Mouse (Mus musculus): ENCODE measurements around the gene Bag6. TPM values are rescaled to one million over a fixed set of nuclear protein-coding genes. Genes with fewer than 3 reads are reported as not detected.
A peak's percentile ranks its signal among the peaks of the same experiment; 100 is the strongest.

Bag6 gene
- polyA plus RNA-seq, 1 experiment from 2014 or later, result 82.5 TPM

- no peak overlapping the region for H3K4me3 ChIP-seq
- no peaks in the 10 kb centered on the region for H3K4me1 ChIP-seq
- H3K9ac ChIP-seq, result no peak overlapping the region
- no peak for ATAC-seq
- 89% methylated on average over 4 of the region's 4 CpGs for WGBS
- peaks cover 98% of the 10 kb centered on the region for H3K36me3 ChIP-seq (ENCODE audit: poor library complexity, severe bottlenecking)
- H3K9me3 ChIP-seq (replicated peaks), result no peaks in the 10 kb centered on the region
- no peaks in the 10 kb centered on the region for H3K27me3 ChIP-seq
- no peak overlapping the region for H3K4me2 ChIP-seq
- no peak overlapping the region for H3K27ac ChIP-seq
These were observed 19.0 kb downstream of the Bag6 start for GRCm38 (mm10) chr17:35153931-35154330.

DNA sequence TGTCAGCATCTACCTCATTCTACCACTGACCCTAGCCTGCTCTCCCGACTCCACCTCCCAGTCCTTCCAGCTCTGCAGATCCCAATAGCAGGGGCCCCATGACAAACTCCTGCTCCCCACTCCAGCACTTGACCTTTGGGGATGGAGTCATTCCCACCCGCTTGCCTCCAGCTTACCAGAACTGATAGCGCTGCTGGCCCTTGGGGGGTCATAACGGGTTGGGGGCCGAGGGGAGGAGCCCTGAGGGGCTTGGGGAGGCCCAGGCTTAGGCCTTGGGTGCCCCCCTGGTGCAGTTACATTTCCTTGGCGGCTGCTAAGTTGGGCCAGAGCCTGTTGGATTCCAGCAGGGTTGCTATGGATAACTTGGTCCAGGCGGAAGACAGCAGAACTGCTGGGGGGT lies 19.6 kb downstream of the Bag6 start:
- H3K4me2 ChIP-seq, result no peak overlapping the region
- no peak overlapping the region for H3K27ac ChIP-seq
- no peaks in the 10 kb centered on the region for H3K9me3 ChIP-seq (replicated peaks)
- H3K4me3 ChIP-seq, result no peak overlapping the region
- ATAC-seq, result no peak
- no peaks in the 10 kb centered on the region for H3K27me3 ChIP-seq
- H3K36me3 ChIP-seq (ENCODE audit: poor library complexity, severe bottlenecking), result peaks cover 98% of the 10 kb centered on the region
- no peak overlapping the region for H3K9ac ChIP-seq
- H3K4me1 ChIP-seq, result no peaks in the 10 kb centered on the region
- 77% methylated on average over 7 of the region's 7 CpGs for WGBS

GRCm38 (mm10) chr17:35155451-35155850 lies 20.5 kb downstream of the Bag6 start:
- Histone ChIP-seq H3K9ac (no peak overlapping the region), H3K4me2 (no peak overlapping the region), H3K4me1 (no peaks in the 10 kb centered on the region), H3K36me3 (ENCODE audit: poor library complexity, severe bottlenecking) (peaks cover 98% of the 10 kb centered on the region), H3K27me3 (no peaks in the 10 kb centered on the region), H3K27ac (no peak overlapping the region), H3K9me3 (replicated peaks) (no peaks in the 10 kb centered on the region), H3K4me3 (no peak overlapping the region)
- WGBS, result 90% methylated on average over 12 of the region's 12 CpGs
- no peak for ATAC-seq

DNA sequence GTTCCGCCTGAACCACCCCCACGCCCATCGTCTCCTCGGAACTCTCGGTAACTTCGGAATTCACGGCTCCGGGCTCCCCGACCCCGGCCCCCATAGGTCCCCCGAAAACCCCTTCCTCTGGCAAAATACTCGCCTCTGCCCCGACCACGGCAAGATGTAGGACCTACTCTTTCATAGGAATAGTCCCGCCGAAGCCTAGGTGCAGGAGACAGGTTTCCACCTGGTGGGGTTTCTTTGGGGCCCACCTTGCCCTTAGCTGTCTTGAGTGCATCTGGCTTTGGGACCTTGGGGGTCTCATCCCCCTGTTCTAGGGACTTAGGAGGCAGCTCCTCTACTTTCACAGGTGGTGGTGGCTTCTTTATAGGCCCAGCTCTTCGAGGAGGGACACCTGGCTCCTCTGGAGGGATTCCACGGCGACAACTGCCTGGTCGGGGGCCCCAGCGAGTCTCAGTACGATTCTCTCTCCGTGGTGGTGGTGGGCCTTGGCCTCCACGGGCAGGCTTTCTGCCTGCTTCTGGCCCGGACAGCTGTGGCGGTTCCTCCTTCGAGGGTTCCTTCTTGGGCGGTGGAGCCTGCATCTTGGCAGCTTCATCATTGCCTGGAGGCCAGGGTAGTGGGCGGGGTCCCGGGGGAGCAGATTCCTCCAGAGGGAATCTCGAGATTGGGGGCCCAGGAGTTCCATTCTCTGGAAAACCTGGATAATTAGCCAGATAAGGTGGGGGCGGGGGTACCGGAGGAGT lies 21.7 kb downstream of the Bag6 start:
- H3K27me3 ChIP-seq, result no peaks in the 10 kb centered on the region
- H3K36me3 ChIP-seq (ENCODE audit: poor library complexity, severe bottlenecking), result peaks cover 100% of the 10 kb centered on the region
- H3K9ac ChIP-seq, result no peak overlapping the region
- WGBS, result 92% methylated on average over 33 of the region's 33 CpGs
- ATAC-seq, result no peak
- peaks cover 3% of the 10 kb centered on the region; the same call in 1 of the 2 replicates for H3K4me1 ChIP-seq
- no peak overlapping the region for H3K27ac ChIP-seq
- H3K9me3 ChIP-seq (replicated peaks), result no peaks in the 10 kb centered on the region
- no peak overlapping the region for H3K4me2 ChIP-seq
- H3K4me3 ChIP-seq, result no peak overlapping the region

DNA sequence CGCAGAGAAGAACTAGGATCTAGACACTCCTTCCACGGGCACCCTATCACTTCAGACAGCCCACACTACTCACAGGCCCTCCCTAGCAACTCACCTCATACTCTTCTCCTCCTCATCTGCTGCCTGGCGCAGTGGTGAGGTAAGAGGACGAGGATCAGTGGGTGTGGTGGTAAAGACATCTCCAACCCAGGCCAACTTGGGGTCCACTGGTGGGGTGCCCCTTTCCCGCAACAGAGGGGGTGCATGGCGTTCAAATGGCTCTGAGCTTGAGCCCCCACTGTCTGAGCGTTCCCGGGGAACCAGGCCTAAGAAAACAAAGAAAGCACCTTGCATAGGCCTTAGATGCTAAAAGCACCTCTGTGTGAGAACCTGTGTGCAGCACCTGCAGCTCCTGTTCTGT lies 22.3 kb downstream of the Bag6 start:
- Histone ChIP-seq H3K9me3 (replicated peaks) (no peaks in the 10 kb centered on the region), H3K9ac (no peak overlapping the region), H3K4me1 (peaks cover 9% of the 10 kb centered on the region), H3K27ac (no peak overlapping the region), H3K36me3 (ENCODE audit: poor library complexity, severe bottlenecking) (peaks cover 100% of the 10 kb centered on the region), H3K27me3 (no peaks in the 10 kb centered on the region), H3K4me3 (no peak overlapping the region), H3K4me2 (no peak overlapping the region)
- no peak for ATAC-seq
- WGBS, result 94% methylated on average over 8 of the region's 8 CpGs

DNA sequence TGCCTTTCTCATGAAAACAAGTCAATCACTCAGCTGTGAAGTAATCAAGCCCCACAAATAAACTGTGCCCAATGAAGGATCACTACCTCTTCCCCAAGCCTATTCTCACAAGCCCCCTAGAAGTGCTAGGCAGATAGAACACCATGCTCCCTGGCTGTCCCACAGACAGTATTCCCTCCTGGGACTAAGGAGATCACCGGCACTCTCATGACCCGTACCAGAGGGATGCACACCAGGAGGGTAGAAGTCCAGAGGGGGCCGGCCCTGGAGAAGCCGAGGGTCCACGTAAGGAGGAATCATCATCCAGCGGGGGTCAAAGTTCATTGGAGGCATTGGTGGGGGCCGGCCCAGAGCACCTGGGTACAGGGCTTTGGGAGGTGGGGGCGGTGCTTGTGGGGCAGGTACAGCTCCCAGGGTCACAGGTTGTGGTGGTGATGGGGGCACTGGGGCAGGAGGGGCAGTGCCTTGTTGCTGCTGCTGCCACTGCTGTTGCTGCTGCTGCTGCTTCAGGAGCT lies 22.7 kb downstream of the Bag6 start:
- Histone ChIP-seq H3K27ac (no peak overlapping the region), H3K27me3 (no peaks in the 10 kb centered on the region), H3K4me3 (no peak overlapping the region), H3K4me1 (peaks cover 14% of the 10 kb centered on the region), H3K4me2 (no peak overlapping the region), H3K9me3 (replicated peaks) (no peaks in the 10 kb centered on the region), H3K9ac (no peak overlapping the region), H3K36me3 (ENCODE audit: poor library complexity, severe bottlenecking) (peaks cover 100% of the 10 kb centered on the region)
- ATAC-seq, result no peak
- 97% methylated on average over 8 of the region's 8 CpGs for WGBS

- no peak overlapping the region for H3K27ac ChIP-seq
- H3K4me1 ChIP-seq, result peaks cover 25% of the 10 kb centered on the region
- no peaks in the 10 kb centered on the region for H3K9me3 ChIP-seq (replicated peaks)
- H3K9ac ChIP-seq, result no peak overlapping the region
- WGBS, result 97% methylated on average over 16 of the region's 16 CpGs
- no peak overlapping the region for H3K4me2 ChIP-seq
- H3K4me3 ChIP-seq, result no peak overlapping the region
- peaks cover 87% of the 10 kb centered on the region for H3K36me3 ChIP-seq (ENCODE audit: poor library complexity, severe bottlenecking)
- no peak for ATAC-seq
- no peaks in the 10 kb centered on the region for H3K27me3 ChIP-seq
These were observed 24.0 kb downstream of the Bag6 start for GRCm38 (mm10) chr17:35158850-35159593.

- ATAC-seq, result no peak
- 88% methylated on average over 7 of the region's 7 CpGs for WGBS
- no peak overlapping the region for H3K9ac ChIP-seq
- no peaks in the 10 kb centered on the region for H3K27me3 ChIP-seq
- no peaks in the 10 kb centered on the region for H3K9me3 ChIP-seq (replicated peaks)
- peaks cover 81% of the 10 kb centered on the region for H3K36me3 ChIP-seq (ENCODE audit: poor library complexity, severe bottlenecking)
- H3K27ac ChIP-seq, result no peak overlapping the region
- H3K4me3 ChIP-seq, result no peak overlapping the region
- H3K4me2 ChIP-seq, result no peak overlapping the region
- peaks cover 25% of the 10 kb centered on the region for H3K4me1 ChIP-seq
These were observed 24.7 kb downstream of the Bag6 start for GRCm38 (mm10) chr17:35159638-35160037.

- no peak overlapping the region for H3K27ac ChIP-seq
- peak overlapping the region; percentile 99 for H3K4me2 ChIP-seq
- no peak overlapping the region for H3K9ac ChIP-seq
- H3K27me3 ChIP-seq, result no peaks in the 10 kb centered on the region
- H3K9me3 ChIP-seq (replicated peaks), result no peaks in the 10 kb centered on the region
- peaks cover 33% of the 10 kb centered on the region for H3K4me1 ChIP-seq
- no peak overlapping the region; the same call in 1 of the 2 replicates for H3K4me3 ChIP-seq
- 90% methylated on average over 11 of the region's 11 CpGs for WGBS
- no peak for ATAC-seq
- H3K36me3 ChIP-seq (ENCODE audit: poor library complexity, severe bottlenecking), result peaks cover 63% of the 10 kb centered on the region
These were observed 26.4 kb downstream of the Bag6 start for GRCm38 (mm10) chr17:35161421-35161820.

DNA sequence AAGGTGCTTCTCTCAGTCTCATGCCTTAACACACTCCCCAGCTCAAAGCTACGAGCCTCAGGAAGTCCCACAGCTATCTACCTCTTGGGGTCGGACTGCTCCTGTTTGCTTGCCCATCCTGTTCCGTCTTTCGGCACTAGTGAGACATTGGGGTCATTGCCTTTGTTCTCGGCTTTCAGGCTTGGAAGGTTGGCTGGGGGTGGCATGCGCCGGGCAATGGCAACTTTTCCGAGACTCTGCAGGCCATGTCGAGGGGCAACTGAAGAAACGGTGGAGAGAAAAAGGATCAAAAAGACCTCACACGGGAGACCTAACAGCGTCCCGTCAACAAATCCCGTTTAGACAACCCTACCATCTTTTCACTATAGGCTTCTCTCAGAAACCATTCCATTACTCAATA lies 27.1 kb downstream of the Bag6 start:
- no peaks in the 10 kb centered on the region for H3K9me3 ChIP-seq (replicated peaks)
- no peak overlapping the region for H3K27ac ChIP-seq
- peak overlapping the region; percentile 100 for H3K9ac ChIP-seq
- H3K36me3 ChIP-seq (ENCODE audit: poor library complexity, severe bottlenecking), result peaks cover 56% of the 10 kb centered on the region
- 79% methylated on average over 14 of the region's 14 CpGs for WGBS
- no peaks in the 10 kb centered on the region for H3K27me3 ChIP-seq
- H3K4me3 ChIP-seq, result peak overlapping the region; percentile 100
- peaks cover 36% of the 10 kb centered on the region for H3K4me1 ChIP-seq
- H3K4me2 ChIP-seq, result peak overlapping the region; percentile 99
- no peak for ATAC-seq

GRCm38 (mm10) chr17:35162730-35163129 lies 27.8 kb downstream of the Bag6 start:
- peaks cover 36% of the 10 kb centered on the region for H3K4me1 ChIP-seq

GRCm38 (mm10) chr17:35163326-35164081 lies 28.5 kb downstream of the Bag6 start:
- H3K27me3 ChIP-seq, result no peaks in the 10 kb centered on the region
- H3K9me3 ChIP-seq (replicated peaks), result no peaks in the 10 kb centered on the region
- no peak for ATAC-seq
- H3K4me1 ChIP-seq, result peaks cover 36% of the 10 kb centered on the region
- peak overlapping the region; percentile 100 for H3K4me3 ChIP-seq
- peak overlapping the region; percentile 100 for H3K9ac ChIP-seq
- peak overlapping the region; percentile 97 for H3K27ac ChIP-seq
- WGBS, result 16% methylated on average over 8 of the region's 8 CpGs
- peaks cover 42% of the 10 kb centered on the region for H3K36me3 ChIP-seq (ENCODE audit: poor library complexity, severe bottlenecking)
- H3K4me2 ChIP-seq, result peak overlapping the region; percentile 99

More at GRCm38 (mm10) chr17:35162730-35163129, 27.8 kb downstream of the Bag6 start:
- H3K36me3 ChIP-seq (ENCODE audit: poor library complexity, severe bottlenecking), result peaks cover 50% of the 10 kb centered on the region
- 43% methylated on average over 12 of the region's 12 CpGs for WGBS
- peak overlapping the region; percentile 97; the same call in 1 of the 2 replicates for H3K27ac ChIP-seq
- no peak for ATAC-seq
- no peaks in the 10 kb centered on the region for H3K9me3 ChIP-seq (replicated peaks)
- no peaks in the 10 kb centered on the region for H3K27me3 ChIP-seq
- peak overlapping the region; percentile 100 for H3K4me3 ChIP-seq
- H3K4me2 ChIP-seq, result peak overlapping the region; percentile 99
- peak overlapping the region; percentile 100 for H3K9ac ChIP-seq

Measured in forebrain, embryonic 13.5 days (tissue).